ENCODE assay signal across 7 mouse cellular contexts in the genomic region with DNA sequence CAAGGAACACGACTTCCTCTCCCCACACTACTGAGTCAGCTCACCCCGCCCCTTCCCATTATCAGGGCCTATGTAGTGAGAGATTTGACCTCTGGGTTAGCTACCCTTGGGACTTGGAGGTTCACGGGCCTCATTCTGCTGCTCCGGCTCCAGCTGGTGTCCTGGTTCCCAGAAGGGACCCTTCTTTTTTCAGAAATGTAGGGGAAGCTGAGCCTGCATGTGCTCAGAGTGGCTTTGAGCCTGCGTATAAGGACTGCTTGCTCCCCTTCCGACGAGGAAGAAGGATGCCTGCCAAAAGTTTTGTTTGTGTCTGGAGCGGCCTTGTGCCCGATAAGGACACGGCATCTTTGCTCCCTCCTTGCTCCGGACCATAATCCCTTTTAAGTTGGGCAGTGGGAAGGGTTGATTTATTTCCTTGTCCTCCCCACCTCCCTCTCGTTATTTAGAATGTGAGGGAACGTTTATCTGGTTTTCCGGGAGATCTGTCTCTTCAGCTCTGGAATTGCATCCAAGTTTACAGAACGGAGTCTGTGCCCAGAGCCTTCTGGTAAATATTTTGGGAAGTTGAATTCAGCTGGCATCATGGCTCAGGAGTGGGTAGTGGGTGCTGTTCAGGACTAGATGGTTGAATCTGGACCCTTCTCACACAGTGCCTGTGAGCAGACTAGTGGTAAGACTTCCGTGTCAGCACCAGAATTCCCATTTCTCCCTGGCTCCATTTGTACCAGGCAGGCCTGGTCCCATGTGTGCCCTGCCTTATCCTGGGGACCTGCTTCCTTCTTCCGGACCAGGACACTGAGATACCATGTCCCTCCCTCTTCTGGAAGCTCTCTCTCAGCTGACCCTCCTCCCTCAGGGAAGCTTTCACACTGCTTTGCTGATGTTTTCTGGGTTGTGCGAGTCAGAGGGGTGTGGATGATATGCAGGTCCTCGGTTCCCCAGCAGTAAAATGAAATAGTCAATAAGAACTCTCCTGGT. TPM values are rescaled to one million over a fixed set of nuclear protein-coding genes. Genes with fewer than 3 reads are reported as not detected.
A peak's percentile ranks its signal among the peaks of the same experiment; 100 is the strongest.
DNase-seq lines count a peak whose midpoint lies in the region; ATAC-seq lines count a peak whose summit lies in the region.

No protein-coding gene starts in this region.

- H3K27me3 ChIP-seq in liver, embryonic 11.5 days (replicated peaks; ENCODE audit: control insufficient read depth, insufficient read depth, low read length), result no peaks in the 10 kb centered on the region
- H3K27me3 ChIP-seq in stomach, embryonic 16.5 days (ENCODE audit: control insufficient read depth, insufficient read depth, low read length), result no peaks in the 10 kb centered on the region

- WGBS in liver, embryonic 11.5 days, result 59% methylated on average over 19 of the region's 19 CpGs
- WGBS in stomach, embryonic 16.5 days, result 32% methylated on average over 19 of the region's 19 CpGs

- H3K4me2 ChIP-seq in liver, embryonic 11.5 days, result no peak overlapping the region
- 0 out of 2 replicates have a peak overlapping the region, but pooled peaks have one; percentile 7 for H3K4me2 ChIP-seq in stomach, embryonic 16.5 days (ENCODE audit: low read depth, low read length)

- 0 out of 2 replicates have a peak overlapping the region, but pooled peaks have one; percentile 34 for H3K27ac ChIP-seq in liver, embryonic 11.5 days (ENCODE audit: low read depth, low read length)
- H3K27ac ChIP-seq in stomach, embryonic 16.5 days (ENCODE audit: low read length), result peak overlapping the region; percentile 79

- intact Hi-C loops in heart, postnatal 14 days (cut with DNase I), result loop anchor here (5.0 kb wide), 1 partner anchor 154 kb away; no protein-coding TSS in a partner anchor

- no peaks in the 10 kb centered on the region for H3K9me3 ChIP-seq in liver, embryonic 11.5 days (ENCODE audit: control insufficient read depth, low read length)
- H3K9me3 ChIP-seq in stomach, embryonic 16.5 days (replicated peaks; ENCODE audit: control insufficient read depth, low read length), result no peaks in the 10 kb centered on the region

- H3K9ac ChIP-seq in liver, embryonic 11.5 days (ENCODE audit: low read depth, low read length), result no peak overlapping the region
- H3K9ac ChIP-seq in stomach, embryonic 16.5 days (ENCODE audit: low read length), result peak overlapping the region; percentile 32; the same call in 1 of the 2 replicates

- no peak for ATAC-seq in liver, embryonic 11.5 days (replicated peaks; ENCODE audit: low FRiP score)
- ATAC-seq in stomach, embryonic 16.5 days (ENCODE audit: insufficient read depth, low FRiP score), result peak; percentile 39; the same call in 1 of the 2 replicates

- H3K36me3 ChIP-seq in liver, embryonic 11.5 days (ENCODE audit: control insufficient read depth, insufficient read depth, low read length), result no peaks in the 10 kb centered on the region
- no peaks in the 10 kb centered on the region for H3K36me3 ChIP-seq in stomach, embryonic 16.5 days (ENCODE audit: control insufficient read depth, insufficient read depth, low read length)

- no peak overlapping the region for H3K4me3 ChIP-seq in liver, embryonic 11.5 days (ENCODE audit: low read depth, low read length)
- no peak overlapping the region for H3K4me3 ChIP-seq in stomach, embryonic 16.5 days (replicated peaks; ENCODE audit: low read length)

- no peak for DNase-seq in liver, embryonic 11.5 days (ENCODE audit: low spot score)
- no peak for DNase-seq in liver
- DNase-seq in heart, postnatal 14 days, result peak; percentile 23 to 44
- peak; percentile 37 to 49 for DNase-seq in kidney, postnatal 36 days
- no peak for DNase-seq in left cerebral cortex, adult 11 months (ENCODE audit: low spot score)
- DNase-seq in spleen, adult 18-20 months, result no peak

- no peaks in the 10 kb centered on the region; the same call in 1 of the 2 replicates for H3K4me1 ChIP-seq in liver, embryonic 11.5 days (replicated peaks; ENCODE audit: control insufficient read depth, insufficient read depth, low read length)
- peaks cover 35% of the 10 kb centered on the region for H3K4me1 ChIP-seq in stomach, embryonic 16.5 days (ENCODE audit: control insufficient read depth, insufficient read depth, low read length)

RNA-seq across cellular contexts. Expression of gene Nkd1, which starts 17.1 kb away (rescaled TPM):
- polyA plus RNA-seq in liver, embryonic 11.5 days (2014; fragmentation: Nextera tagmentation; extraction: Ambion mirVana), result 9.5 and 12.7 TPM in 2 replicates
- 1 to 10 TPM; 3.0 to 3.3 TPM for total RNA-seq in heart, postnatal 14 days (2021)
- 36.4 and 36.8 TPM in 2 replicates for polyA plus RNA-seq in stomach, embryonic 16.5 days (2015; fragmentation: Nextera tagmentation; extraction: Ambion mirVana)

Comparison
In these comparisons a context has a peak if more than half of its experiments do, and no peak if none do; other contexts are left out.
1. DNase-seq: peak in heart, postnatal 14 days (2 of 2) and kidney, postnatal 36 days (2 of 2); none in liver, embryonic 11.5 days (single experiment), liver (single experiment), left cerebral cortex, adult 11 months (single experiment) and spleen, adult 18-20 months (0 of 2).